ENCODE assay signal across 31 mouse cellular contexts in genomic region chr13:55020051-55020450, GRCm38 (mm10). TPM values are rescaled to one million over a fixed set of nuclear protein-coding genes. Genes with fewer than 3 reads are reported as not detected.
DNase-seq lines count a peak whose midpoint lies in the region; ATAC-seq and TF ChIP-seq lines count a peak whose summit lies in the region.
"Had no signal": no experiment of that assay in that cellular context is flagged by ENCODE, and none has a peak within 500 bp of the region (broad histone marks: within the 10 kb centered on the region; RNA-seq: fewer than 3 reads in every experiment).

No protein-coding gene starts in this region.

- no peak overlapping the region for H3K4me2 ChIP-seq in liver, embryonic 15.5 days
- no peak overlapping the region for H3K4me2 ChIP-seq in liver, embryonic 12.5 days
- H3K4me2 ChIP-seq: hindbrain, embryonic 12.5 days; limb, embryonic 15.5 days; midbrain, embryonic 13.5 days had no signal

- 61% methylated on average over 4 of the region's 4 CpGs for WGBS in liver, embryonic 15.5 days (ENCODE audit: insufficient replicate concordance)
- 77% methylated on average over 4 of the region's 4 CpGs for WGBS in liver, embryonic 12.5 days (ENCODE audit: insufficient replicate concordance)
- 0% methylated on average over 4 of the region's 4 CpGs for WGBS in macrophage (ENCODE audit: missing documents)

- no peak for ATAC-seq in liver, embryonic 15.5 days (ENCODE audit: insufficient read depth)
- no peak for ATAC-seq in liver, embryonic 12.5 days
- ATAC-seq: activated CD4-positive, CD25-positive, alpha-beta regulatory T cell, adult 4 months; forebrain, embryonic 14.5 days; hindbrain, postnatal 0 days; intestine, embryonic 16.5 days; midbrain, embryonic 13.5 days had no signal

- DNase-seq in naive thymus-derived CD4-positive, alpha-beta T cell, adult 2 months (ENCODE audit: low read depth): peak; percentile 15
- DNase-seq in T-cell, adult 2 months (ENCODE audit: low spot score): no peak
- no peak for DNase-seq in adrenal gland, postnatal 10 days
- DNase-seq: adrenal gland, adult 2 months; B cell, adult 2 months; cerebellum, adult 2 months; cerebellum, postnatal 14 days; gastrocnemius, postnatal 25 days; heart, postnatal 36 days; kidney, adult 8-10 months; kidney, postnatal 4 days; layer of hippocampus, postnatal 36 days; lung, adult 2 months; lung, postnatal 10 days; right cerebral cortex, adult 18-20 months; right cerebral cortex, postnatal 4 days; thymus, adult 2 months; thymus, postnatal 36 days had no signal

- 0 out of 2 replicates have a peak overlapping the region, but pooled peaks have one; percentile 4 for H3K4me3 ChIP-seq in liver, embryonic 15.5 days (replicated peaks)
- no peak overlapping the region for H3K4me3 ChIP-seq in liver, embryonic 12.5 days
- H3K4me3 ChIP-seq in bone marrow macrophage, adult 2 months (ENCODE audit: insufficient read depth, low read length): peak overlapping the region; percentile 55
- peak overlapping the region; percentile 69 for H3K4me3 ChIP-seq in macrophage (ENCODE audit: inconsistent target)
- H3K4me3 ChIP-seq: hindbrain, embryonic 12.5 days; limb, embryonic 10.5 days; limb, embryonic 15.5 days; midbrain, embryonic 13.5 days had no signal

- H3K9me3 ChIP-seq in liver, embryonic 15.5 days (replicated peaks): no peaks in the 10 kb centered on the region
- no peaks in the 10 kb centered on the region for H3K9me3 ChIP-seq in liver, embryonic 12.5 days (replicated peaks)
- H3K9me3 ChIP-seq: hindbrain, embryonic 12.5 days; limb, embryonic 10.5 days; limb, embryonic 15.5 days; midbrain, embryonic 13.5 days had no signal

- no peaks in the 10 kb centered on the region; the same call in 1 of the 2 replicates for H3K4me1 ChIP-seq in liver, embryonic 15.5 days (replicated peaks)
- H3K4me1 ChIP-seq in liver, embryonic 12.5 days: no peaks in the 10 kb centered on the region
- peaks cover 70% of the 10 kb centered on the region for H3K4me1 ChIP-seq in bone marrow macrophage, adult 2 months (ENCODE audit: control insufficient read depth, insufficient read depth, low read length)
- H3K4me1 ChIP-seq: limb, embryonic 10.5 days; limb, embryonic 15.5 days; midbrain, embryonic 13.5 days had no signal

- H3K27ac ChIP-seq in liver, embryonic 15.5 days (replicated peaks): no peak overlapping the region
- H3K27ac ChIP-seq in liver, embryonic 12.5 days: no peak overlapping the region
- peak overlapping the region; percentile 85 for H3K27ac ChIP-seq in bone marrow macrophage, adult 2 months (ENCODE audit: insufficient read depth, low read depth, low read length)
- H3K27ac ChIP-seq in macrophage: peak overlapping the region; percentile 96
- H3K27ac ChIP-seq: hindbrain, embryonic 12.5 days; hindbrain, postnatal 0 days; kidney, postnatal 0 days; limb, embryonic 10.5 days; limb, embryonic 15.5 days; midbrain, embryonic 13.5 days had no signal

- no peak for TF ChIP-seq CTCF in bone marrow macrophage, adult 2 months (IDR thresholded peaks at IDR 0.05; ENCODE audit: low read depth, low read length)

- no peak overlapping the region for H3K9ac ChIP-seq in liver, embryonic 15.5 days
- no peak overlapping the region for H3K9ac ChIP-seq in liver, embryonic 12.5 days
- H3K9ac ChIP-seq: hindbrain, embryonic 12.5 days; limb, embryonic 15.5 days; midbrain, embryonic 13.5 days had no signal

- H3K79me2 ChIP-seq in macrophage (ENCODE audit: inconsistent target): peaks cover 49% of the 10 kb centered on the region

- no peak for TF ChIP-seq POLR2A in bone marrow macrophage, adult 2 months (IDR thresholded peaks at IDR 0.05; ENCODE audit: borderline replicate concordance, low read depth, low read length)

- no peaks in the 10 kb centered on the region for H3K36me3 ChIP-seq in liver, embryonic 15.5 days (replicated peaks)
- no peaks in the 10 kb centered on the region for H3K36me3 ChIP-seq in liver, embryonic 12.5 days
- peaks cover 18% of the 10 kb centered on the region; the same call in 1 of the 2 replicates for H3K36me3 ChIP-seq in macrophage (ENCODE audit: inconsistent target)
- H3K36me3 ChIP-seq: hindbrain, embryonic 12.5 days; limb, embryonic 10.5 days; limb, embryonic 15.5 days; midbrain, embryonic 13.5 days had no signal

- H3K27me3 ChIP-seq in liver, embryonic 15.5 days: no peaks in the 10 kb centered on the region
- H3K27me3 ChIP-seq in liver, embryonic 12.5 days (replicated peaks): 0 out of 2 replicates have a peak, but pooled peaks cover 1% of the 10 kb centered on the region
- H3K27me3 ChIP-seq: limb, embryonic 15.5 days had no signal

RNA-seq across cellular contexts. Expression of gene Hk3, which starts 1.1 kb away (rescaled TPM):
- 6.6 and 7.9 TPM in 2 replicates for polyA plus RNA-seq in liver, embryonic 15.5 days (2015; fragmentation: Nextera tagmentation; extraction: Ambion mirVana)
- 2.7 and 3.0 TPM in 2 replicates for polyA plus RNA-seq in liver, embryonic 12.5 days (2016; fragmentation: Nextera tagmentation; extraction: Ambion mirVana)
- polyA plus RNA-seq in bone marrow macrophage, adult 2 months (2012; ENCODE audit: insufficient read depth, insufficient read length, missing spikeins): 70.8 and 78.5 TPM in 2 replicates
- total RNA-seq in macrophage (2018; cell fraction: chromatin; rRNA removed): 1,000 to 10,000 TPM in 15 of 26 experiments, 100 to 1,000 TPM in 11; 632 to 1,383 (median 1,103) TPM
- total RNA-seq in macrophage (2018; cell fraction: cytosol; rRNA removed): 100 to 1,000 TPM; 185 to 535 (median 280) TPM
- 1,000 to 10,000 TPM in 7 of 26 experiments, 100 to 1,000 TPM in 19; 433 to 1,265 (median 671) TPM for total RNA-seq in macrophage (2018; cell fraction: nucleus; rRNA removed)
- 180 to 276 TPM (median 182 TPM) in 3 replicates for polyA plus RNA-seq in macrophage (2018)
- total RNA-seq in adrenal gland, postnatal 10 days (2021): 1 to 10 TPM; 1.7 to 2.0 TPM

Comparison
In these comparisons a context has a peak if more than half of its experiments do, and no peak if none do; other contexts are left out.
1. H3K27ac ChIP-seq: peak in bone marrow macrophage, adult 2 months (single experiment) and macrophage (single experiment); none in liver, embryonic 15.5 days (single experiment) and liver, embryonic 12.5 days (single experiment).